Mouse (Mus musculus): ENCODE data around the gene Lrrc19.
"Not testable (repeated sequence)": the region's sequence is repeated elsewhere in the genome, so short reads cannot be mapped to it uniquely, and the experiment has no call there.

DNA sequence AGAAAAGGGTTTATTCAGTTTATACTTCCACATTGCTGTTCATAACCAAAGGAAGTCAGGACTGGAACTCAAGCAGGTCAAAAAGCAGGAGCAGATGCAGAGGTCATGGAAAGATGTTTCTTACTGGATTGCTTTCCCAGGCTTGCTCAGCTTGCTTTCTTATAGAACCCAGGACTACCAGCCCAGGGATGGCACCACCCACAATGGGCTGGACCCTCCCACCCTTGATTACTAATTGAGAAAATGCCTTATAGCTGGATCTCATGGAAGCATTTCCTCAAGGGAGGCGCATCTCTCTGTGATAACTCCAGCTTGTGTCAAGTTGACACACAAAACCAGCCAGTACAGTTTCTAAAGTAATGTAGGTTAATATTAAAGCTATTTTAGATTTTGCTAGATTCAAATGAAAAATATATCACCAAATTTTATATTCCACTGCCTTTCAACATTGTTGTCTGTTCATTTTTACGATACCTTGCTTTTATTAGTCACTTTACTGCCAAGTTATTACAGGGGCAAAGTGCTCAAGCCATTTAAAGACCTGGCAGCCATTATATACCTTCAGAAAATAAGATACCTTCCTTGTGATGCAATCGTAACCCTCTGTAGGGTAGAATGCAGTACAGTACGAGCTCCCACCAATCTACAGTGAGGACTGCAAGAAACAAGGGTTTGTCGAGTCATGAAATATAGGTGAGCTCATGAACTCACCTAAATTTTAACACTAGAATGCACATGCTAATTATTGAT lies 657 bp upstream of the Lrrc19 start:
- TF ChIP-seq CTCF (IDR thresholded peaks at IDR 0.05; ENCODE audit: insufficient read depth, low read length); POLR2A (IDR thresholded peaks at IDR 0.05; ENCODE audit: borderline replicate concordance, extremely low read depth, low read depth, low read length): not testable (repeated sequence)
